Mouse (Mus musculus) ES-Bruce4 (cell line): Measurements from ENCODE around the gene Tmtc4.

Experiments
- CTCF ChIP-seq: IDR thresholded peaks from one replicate; pipeline ENCODE4 v1.8.1; 2011; ENCODE audit warnings: low read depth, low read length
- EP300 ChIP-seq: IDR thresholded peaks from 2 replicates; pipeline ENCODE4 v1.6.1; 2011; ENCODE audit warnings: low read depth, low read length; ENCODE audit not compliant: insufficient read depth
- POLR2A ChIP-seq: IDR thresholded peaks from one replicate; pipeline ENCODE4 v1.8.1; 2011; ENCODE audit warnings: low read length; ENCODE audit not compliant: insufficient read depth

GRCm38 (mm10) chr14:122982571-122983225 is 1.1 kb downstream of the Tmtc4 start:
- TF ChIP-seq CTCF (no peak), POLR2A (no peak), EP300 (no peak)
